Mouse (Mus musculus): ENCODE measurements around the gene Erf.
"Not testable (repeated sequence)": the region's sequence is repeated elsewhere in the genome, so short reads cannot be mapped to it uniquely, and the experiment has no call there.

The Erf gene

DNA sequence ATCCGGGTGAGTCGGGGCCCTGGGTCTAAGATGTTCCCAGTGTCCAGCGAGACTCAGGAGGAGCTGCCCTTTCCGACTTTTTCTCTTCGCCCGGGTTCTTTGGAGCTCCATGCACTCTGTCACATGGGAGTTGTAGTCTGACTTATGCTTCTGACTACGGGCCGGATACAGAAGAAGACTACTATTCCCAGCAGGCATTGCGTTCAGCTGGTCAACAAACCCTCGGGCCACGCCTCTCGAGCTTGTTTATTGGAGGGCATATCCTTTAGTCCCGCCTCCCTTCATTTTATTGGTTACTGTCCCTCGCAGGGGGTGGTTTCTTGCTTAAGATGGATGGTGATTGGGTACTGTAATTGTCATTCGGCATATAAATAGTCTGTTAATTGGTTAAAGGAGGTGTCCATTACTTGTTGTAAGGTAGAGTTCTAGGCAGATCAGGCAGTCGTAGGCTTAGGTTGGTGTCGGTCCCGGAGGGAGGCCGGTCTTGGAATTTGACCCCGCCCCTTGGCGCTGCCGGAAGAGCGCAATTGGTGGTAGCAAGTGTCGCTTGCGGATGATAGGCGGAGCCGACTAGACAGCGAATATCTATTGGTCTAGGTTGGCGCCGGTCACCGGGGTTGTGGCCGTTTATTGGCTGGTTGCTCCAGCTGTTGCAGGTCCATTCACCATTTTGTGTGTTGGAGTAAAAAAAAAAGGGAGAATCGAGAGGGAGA is 17.3 kb upstream of the Erf start:
- DNase-seq (ENCODE audit: low spot score in 2 of 2): peak; percentile 97 to 99

- peak; percentile 99 for DNase-seq (ENCODE audit: low spot score in 2 of 2)
Measured at GRCm38 (mm10) chr7:25267301-25267750, 16.8 kb upstream of the Erf start, which contains the start of gene Cic. TSS of gene Cic (plus strand) at chr7:25267704.

GRCm38 (mm10) chr7:25266180-25266962 is 15.8 kb upstream of the Erf start:
- no peak for DNase-seq (ENCODE audit: low spot score in 2 of 2)

DNA sequence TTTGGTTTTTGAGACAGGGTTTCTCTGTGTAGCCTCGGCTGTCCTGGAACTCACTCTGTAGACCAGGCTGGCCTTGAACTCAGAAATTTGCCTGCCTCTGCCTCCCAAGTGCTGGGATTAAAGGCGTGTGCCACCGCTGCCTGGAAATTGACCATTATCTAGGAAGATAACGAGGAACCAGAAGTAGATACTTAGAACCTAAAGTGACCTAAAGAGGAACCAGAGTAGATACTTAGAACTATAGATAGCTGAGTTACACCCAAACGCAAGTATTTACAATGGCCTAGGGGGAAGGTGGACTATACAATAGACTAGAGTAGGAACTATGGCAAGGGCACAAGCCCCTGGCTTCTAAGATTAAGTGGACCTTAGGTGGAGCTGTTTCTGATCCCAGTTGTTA is 15.2 kb upstream of the Erf start:
- DNase-seq (ENCODE audit: low spot score in 2 of 2): not testable (repeated sequence)

GRCm38 (mm10) chr7:25263968-25264870 is 13.7 kb upstream of the Erf start:
- no peak for DNase-seq (ENCODE audit: low spot score in 2 of 2)

GRCm38 (mm10) chr7:25261896-25262295 is 11.3 kb upstream of the Erf start:
- no peak for DNase-seq (ENCODE audit: low spot score in 2 of 2)

DNA sequence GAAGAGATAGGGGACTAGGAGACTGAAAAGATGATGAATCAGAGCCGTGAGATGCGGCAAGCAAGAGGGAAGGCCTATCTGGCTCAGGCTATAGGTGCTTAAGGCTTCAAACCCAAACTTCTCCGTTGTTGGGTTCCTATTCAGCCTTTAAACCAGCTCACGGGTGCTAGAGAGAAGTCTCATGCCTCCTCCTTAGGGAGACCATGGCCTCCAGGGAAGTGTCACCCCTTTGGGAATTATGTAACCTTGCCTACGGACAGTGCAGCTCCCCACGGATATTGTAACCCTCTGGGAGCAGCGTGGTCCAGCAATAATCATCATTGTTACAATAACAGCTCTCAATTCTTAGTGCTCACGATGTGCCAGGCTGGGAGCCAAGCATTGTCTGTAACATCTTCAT is 1.3 kb upstream of the Erf start:
- DNase-seq (ENCODE audit: low spot score in 2 of 2): no peak

DNA sequence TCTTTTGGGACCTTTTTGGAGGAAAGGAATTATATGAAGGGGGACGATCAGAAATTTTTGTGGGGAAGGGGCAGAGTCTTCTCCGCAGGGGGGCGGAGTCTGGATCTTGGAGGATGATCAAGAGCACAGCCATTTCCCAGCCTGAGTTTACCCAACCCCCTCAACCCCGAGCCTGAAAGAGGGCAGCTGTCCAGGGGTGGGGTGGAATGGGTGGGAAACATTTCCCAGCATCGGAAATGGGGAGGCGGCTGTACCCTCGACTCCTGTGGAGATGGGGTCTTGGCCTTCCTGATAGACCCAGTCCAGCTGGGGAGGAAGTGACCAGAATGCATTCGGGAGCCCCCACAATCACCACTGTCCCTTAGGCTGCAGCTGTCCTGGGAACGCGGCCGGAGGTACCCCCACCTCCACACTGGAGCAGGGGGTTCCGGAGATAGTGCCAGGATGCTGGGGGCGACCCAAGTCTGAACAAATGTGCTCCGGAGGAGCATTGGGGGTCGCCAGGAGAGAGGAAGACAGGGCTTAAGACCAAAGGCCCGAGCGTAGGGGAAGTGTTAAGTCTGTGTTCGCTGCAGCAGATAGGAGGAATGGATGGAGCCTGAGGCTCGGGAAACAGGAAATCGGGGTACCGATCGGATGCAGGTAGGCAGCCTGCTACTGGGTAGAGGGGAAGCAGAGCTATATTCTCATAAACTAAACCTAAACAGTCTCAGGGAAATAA is 670 bp upstream of the Erf start:
- peak in 1 of 2 experiments; percentile 33 for DNase-seq (ENCODE audit: low spot score in 2 of 2)

DNA sequence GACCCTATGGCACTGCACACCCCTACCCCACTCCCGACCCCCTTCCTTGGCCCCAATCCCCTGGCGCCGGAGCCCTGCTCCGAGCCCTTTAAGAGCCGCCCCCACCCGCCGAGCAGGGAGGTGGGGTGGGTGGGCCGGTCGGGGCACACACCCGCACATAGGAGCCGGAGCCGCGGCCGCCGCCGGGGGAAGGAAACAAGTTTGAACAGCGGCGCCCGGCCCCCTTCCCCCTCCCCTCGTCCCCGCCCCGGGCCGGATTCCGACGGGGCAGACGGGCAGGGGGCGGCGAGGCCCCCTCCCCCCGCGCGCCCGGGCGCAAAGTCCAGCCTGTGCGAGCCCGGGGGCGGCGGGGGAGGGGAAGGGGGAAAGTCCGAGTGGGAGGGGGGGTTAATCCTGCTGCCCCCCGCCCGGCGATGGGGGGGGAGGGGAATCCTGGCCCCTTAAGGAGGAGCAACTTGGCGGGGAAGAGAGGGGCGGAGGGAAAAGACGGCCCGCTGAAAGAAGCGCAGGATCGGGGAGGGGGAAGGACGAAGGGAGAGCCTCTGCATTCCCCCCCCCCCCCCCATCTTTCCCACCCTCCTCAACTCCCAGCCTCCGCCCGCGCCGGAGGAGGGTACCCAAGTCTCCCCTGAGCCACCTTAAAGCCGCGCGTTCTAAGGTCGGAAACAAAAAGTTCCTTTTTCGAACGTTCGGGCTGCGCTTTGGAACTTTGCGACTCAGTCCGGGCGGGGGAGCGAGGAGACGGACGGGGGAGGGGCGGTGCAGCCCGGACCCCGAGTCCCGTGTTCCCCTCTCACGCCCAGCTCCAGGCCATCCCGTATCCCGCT is 1.0 kb downstream of the Erf start:
- DNase-seq (ENCODE audit: low spot score in 2 of 2): peak; percentile 75 to 77

DNA sequence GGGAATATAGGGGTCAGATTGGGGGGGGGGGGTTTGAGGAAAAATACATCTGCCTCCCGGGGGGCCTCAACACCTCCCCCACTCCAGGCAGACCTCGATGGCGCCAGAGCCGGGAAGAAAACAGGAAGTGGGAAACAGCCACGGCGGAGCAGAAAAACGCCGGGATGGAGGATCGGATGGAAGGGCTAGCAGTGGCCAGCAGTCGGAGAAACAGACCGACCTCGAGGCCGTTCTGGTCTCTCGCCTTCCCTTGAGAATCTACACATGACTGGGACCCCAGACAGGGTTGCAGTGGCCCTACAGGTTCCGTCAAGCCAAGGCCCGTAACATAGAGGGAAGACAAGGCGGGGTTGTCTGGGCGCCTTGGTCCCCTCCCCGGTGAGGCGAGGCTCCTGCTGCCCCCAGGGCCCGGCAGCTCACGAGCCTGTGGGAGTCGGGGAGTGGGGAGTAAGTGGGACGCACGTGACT is 1.7 kb downstream of the Erf start:
- DNase-seq (ENCODE audit: low spot score in 2 of 2): no peak

GRCm38 (mm10) chr7:25248018-25248647 is 2.4 kb downstream of the Erf start:
- peak in 1 of 2 experiments; percentile 21 for DNase-seq (ENCODE audit: low spot score in 2 of 2)

- DNase-seq (ENCODE audit: low spot score in 2 of 2): no peak
Measured at GRCm38 (mm10) chr7:25247498-25247897, 3.1 kb downstream of the Erf start.

- DNase-seq (ENCODE audit: low spot score in 2 of 2): no peak
Measured at GRCm38 (mm10) chr7:25246759-25247137, 3.8 kb downstream of the Erf start.

DNA sequence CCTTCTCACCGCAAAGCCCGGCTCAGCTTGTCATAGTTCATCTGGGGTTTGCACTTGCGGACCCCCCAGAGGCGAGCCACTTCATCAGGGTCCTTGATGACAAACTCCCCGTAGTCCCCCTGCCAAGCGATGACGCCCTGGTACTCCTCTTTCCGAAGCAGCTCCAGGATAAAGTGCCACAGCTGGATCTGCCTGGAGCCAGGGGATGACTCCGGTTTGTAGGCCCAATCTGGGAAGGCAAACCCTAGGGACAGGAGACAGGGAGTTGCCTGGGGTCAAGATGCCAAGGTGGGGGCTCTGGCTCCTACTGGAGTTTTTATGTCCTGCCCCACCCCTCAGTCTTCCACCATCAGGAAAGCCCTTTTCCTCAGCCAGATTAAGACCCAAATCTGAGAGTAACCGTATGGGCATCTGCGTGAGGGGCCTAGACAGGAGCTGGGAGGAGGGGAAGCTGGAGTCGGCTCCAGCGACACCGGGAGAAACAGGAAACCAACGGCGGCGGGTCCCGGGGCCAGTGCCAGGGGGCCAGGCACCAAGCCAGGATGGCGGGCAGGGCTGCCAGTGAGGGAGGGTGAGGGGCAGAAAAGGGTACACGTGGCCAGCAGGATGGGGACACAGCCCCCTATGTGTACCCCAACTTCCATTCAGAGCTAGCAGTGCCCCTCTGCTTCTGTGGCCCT is 4.3 kb downstream of the Erf start:
- DNase-seq (ENCODE audit: low spot score in 2 of 2): peak in 1 of 2 experiments; percentile 15

- no peak for DNase-seq (ENCODE audit: low spot score in 2 of 2)
Measured at GRCm38 (mm10) chr7:25244562-25245369, 5.8 kb downstream of the Erf start.

DNA sequence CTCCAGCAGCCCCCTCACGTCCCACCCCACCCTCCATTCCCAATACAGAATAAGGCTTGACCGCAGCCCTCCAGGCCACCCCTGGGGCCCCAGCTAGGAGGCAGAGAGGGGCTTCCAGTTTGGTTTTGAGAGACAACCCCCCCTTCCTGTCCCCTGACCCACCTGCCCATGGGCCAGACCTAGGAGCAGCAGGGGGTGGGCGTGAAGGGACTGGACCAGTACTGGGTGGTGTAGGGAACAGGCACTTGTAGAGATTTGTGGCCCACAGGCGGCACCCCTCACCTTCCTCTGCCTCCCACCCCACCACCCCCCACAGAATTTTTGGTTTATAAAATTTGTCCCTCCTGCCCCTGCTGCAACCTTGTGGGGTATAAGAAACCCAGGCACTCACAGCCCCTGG is 7.2 kb downstream of the Erf start:
- DNase-seq (ENCODE audit: low spot score in 2 of 2): no peak

- peak in 1 of 2 experiments; percentile 8 for DNase-seq (ENCODE audit: low spot score in 2 of 2)
Measured at GRCm38 (mm10) chr7:25241062-25241461, 9.5 kb downstream of the Erf start.

DNA sequence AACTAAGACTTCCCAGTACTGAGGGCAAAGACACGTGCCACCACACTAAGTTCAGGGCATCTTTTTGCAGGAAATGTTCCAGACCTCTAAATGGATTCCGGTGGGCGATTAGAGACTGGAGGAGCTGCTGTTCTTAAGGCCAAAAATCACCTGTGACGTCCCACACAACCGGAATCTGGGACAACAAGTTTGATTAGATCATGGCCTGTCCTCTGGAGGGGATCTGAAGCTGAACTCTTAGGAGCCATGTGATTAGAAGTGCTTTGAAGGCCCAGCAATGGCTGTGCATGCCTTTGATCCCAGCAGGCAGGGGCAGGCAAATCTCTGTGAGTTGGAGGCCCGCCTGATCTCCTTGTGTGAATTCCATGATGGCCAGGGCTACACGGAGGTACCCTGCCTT is 9.9 kb downstream of the Erf start:
- no peak for DNase-seq (ENCODE audit: low spot score in 2 of 2)
